ENCODE assay signal across 16 mouse cellular contexts in the genomic region with DNA sequence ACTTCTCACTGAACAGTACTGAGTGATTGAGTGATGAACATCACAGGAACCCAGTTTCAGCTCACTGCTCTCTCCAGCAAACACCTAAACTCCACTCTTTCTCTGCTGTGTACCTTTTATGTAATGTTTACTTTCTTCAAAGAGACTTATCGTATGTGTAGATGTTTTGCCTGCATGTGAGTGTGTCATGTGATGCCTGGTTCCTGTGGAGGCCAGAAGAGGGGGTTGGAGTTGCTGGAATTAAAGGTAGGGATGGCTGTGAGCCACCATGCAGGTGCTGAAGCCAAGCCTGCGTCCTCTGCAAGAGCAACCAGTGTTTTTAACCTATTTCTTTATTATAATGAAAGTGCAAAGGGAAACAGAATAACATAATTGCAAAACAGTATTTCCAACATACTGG.
A peak's percentile ranks its signal among the peaks of the same experiment; 100 is the strongest.
DNase-seq lines count a peak whose midpoint lies in the region; ATAC-seq and TF ChIP-seq lines count a peak whose summit lies in the region.
"Had no signal": no experiment of that assay in that cellular context is flagged by ENCODE, and none has a peak within 500 bp of the region (broad histone marks: within the 10 kb centered on the region; RNA-seq: fewer than 3 reads in every experiment).

No protein-coding gene starts in this region.

- H3K9me3 ChIP-seq in kidney, embryonic 15.5 days (replicated peaks): no peaks in the 10 kb centered on the region
- H3K9me3 ChIP-seq: forebrain, embryonic 15.5 days; hindbrain, embryonic 12.5 days; liver, embryonic 15.5 days; midbrain, embryonic 15.5 days had no signal

- H3K4me3 ChIP-seq in kidney, adult 2 months (ENCODE audit: insufficient read depth, low read depth, low read length): no peak overlapping the region
- H3K4me3 ChIP-seq in kidney, embryonic 15.5 days (replicated peaks): no peak overlapping the region
- H3K4me3 ChIP-seq: forebrain, embryonic 15.5 days; hindbrain, embryonic 12.5 days; liver, embryonic 15.5 days; midbrain, embryonic 15.5 days had no signal

- no peak overlapping the region for H3K4me2 ChIP-seq in kidney, embryonic 15.5 days
- H3K4me2 ChIP-seq: forebrain, embryonic 15.5 days; hindbrain, embryonic 12.5 days; liver, embryonic 15.5 days; midbrain, embryonic 15.5 days had no signal

- ATAC-seq in kidney, embryonic 15.5 days (replicated peaks; ENCODE audit: low FRiP score): no peak
- no peak for ATAC-seq in megakaryocyte progenitor cell, adult 5-6 weeks (replicated peaks; ENCODE audit: poor library complexity)
- no peak for ATAC-seq in activated CD4-positive, CD25-positive, alpha-beta regulatory T cell, adult 4 months
- ATAC-seq: forebrain, embryonic 15.5 days; midbrain, embryonic 15.5 days had no signal

- peaks cover 9% of the 10 kb centered on the region for H3K4me1 ChIP-seq in kidney, adult 2 months (ENCODE audit: control insufficient read depth, insufficient read depth, low read length)
- no peaks in the 10 kb centered on the region for H3K4me1 ChIP-seq in kidney, embryonic 15.5 days
- H3K4me1 ChIP-seq: hindbrain, embryonic 12.5 days; liver, embryonic 15.5 days; midbrain, embryonic 15.5 days had no signal

- intact Hi-C loops in heart, postnatal 10 days (cut with DNase I): loop anchor here (5.0 kb wide), 1 partner anchor 183 kb away; a partner anchor contains a TSS

- no peak overlapping the region for H3K27ac ChIP-seq in kidney, adult 2 months (ENCODE audit: insufficient read depth, low read depth, low read length)
- H3K27ac ChIP-seq in kidney, embryonic 15.5 days: no peak overlapping the region
- H3K27ac ChIP-seq: forebrain, embryonic 15.5 days; hindbrain, embryonic 12.5 days; liver, embryonic 15.5 days; midbrain, embryonic 15.5 days had no signal

- 59% methylated on average over 2 of the region's 2 CpGs for WGBS in kidney, adult 2 months
- 81% methylated on average over 2 of the region's 2 CpGs for WGBS in kidney, embryonic 15.5 days

- H3K27me3 ChIP-seq in kidney, adult 2 months (replicated peaks; ENCODE audit: control insufficient read depth, insufficient read depth, low read length): no peaks in the 10 kb centered on the region
- H3K27me3 ChIP-seq in kidney, embryonic 15.5 days: no peaks in the 10 kb centered on the region
- H3K27me3 ChIP-seq: forebrain, embryonic 15.5 days; hindbrain, embryonic 12.5 days; liver, embryonic 15.5 days; midbrain, embryonic 15.5 days had no signal

- peak; percentile 26; the same call in 1 of the 2 replicates for TF ChIP-seq CTCF in kidney, adult 2 months (conservative IDR thresholded peaks at IDR 0.05; ENCODE audit: insufficient read depth, insufficient read length, low read depth, low read length)

- DNase-seq in kidney, adult 2 months: peak; percentile 12
- DNase-seq in thymus, postnatal 14 days: peak; percentile 16
- DNase-seq in thymus, postnatal 36 days: no peak
- DNase-seq in heart, postnatal 10 days: peak; percentile 26 to 49
- DNase-seq: cerebellum, adult 11-12 months; cerebellum, postnatal 36 days; kidney, postnatal 10 days; layer of hippocampus, adult 9-11 months; thymus, adult 18-20 months had no signal

- no peak for TF ChIP-seq POLR2A in kidney, adult 2 months (IDR thresholded peaks at IDR 0.05; ENCODE audit: low read depth, low read length)

- peaks cover 3% of the 10 kb centered on the region; the same call in 1 of the 2 replicates for H3K36me3 ChIP-seq in kidney, adult 2 months (ENCODE audit: control insufficient read depth, insufficient read depth, low read length)
- H3K36me3 ChIP-seq in kidney, embryonic 15.5 days: peaks cover 54% of the 10 kb centered on the region

- H3K9ac ChIP-seq in kidney, embryonic 15.5 days: no peak overlapping the region
- H3K9ac ChIP-seq: forebrain, embryonic 15.5 days; hindbrain, embryonic 12.5 days; liver, embryonic 15.5 days; midbrain, embryonic 15.5 days had no signal

Comparison
In these comparisons a context has a peak if more than half of its experiments do, and no peak if none do; other contexts are left out.
1. DNase-seq: peak in kidney, adult 2 months (single experiment), thymus, postnatal 14 days (single experiment) and heart, postnatal 10 days (2 of 2); none in thymus, postnatal 36 days (0 of 2).